Mouse (Mus musculus) ES-E14 (cell line): ENCODE measurements at regions not wholly inside any gene's neighbourhood (a gene's known extent, or its start where the extent isn't known, plus 50 kb on each side); places are given as distances from the start of the nearest gene placed in this dataset.

Source experiments
- DNase-seq: peaks from one replicate; pipeline ENCODE4 v3.0.0-alpha.2; 2013; ENCODE audit warnings: low read depth, low spot score
- H3K27ac ChIP-seq: 2 replicates; pipeline ENCODE4 v1.5.1; 2012; ENCODE audit warnings: low read depth, mild to moderate bottlenecking, low read length, moderate library complexity, mixed read lengths; ENCODE audit not compliant: poor library complexity, insufficient read depth, severe bottlenecking
- H3K36me3 ChIP-seq: 2 replicates; pipeline ENCODE4 v1.6.1; 2012; ENCODE audit warnings: mild to moderate bottlenecking, low read length, moderate library complexity, mixed read lengths; ENCODE audit not compliant: control insufficient read depth, poor library complexity, insufficient read depth, severe bottlenecking
- H3K4me1 ChIP-seq, 2 experiments: fragments of 150-350 bp in 1 of 2; sonication (generic) in 1 of 2; 2 replicates each; pipeline ENCODE4 v1.6.1; 2012; ENCODE audit warnings: low read length in 2 of 2, mild to moderate bottlenecking in 1 of 2, mixed read lengths in 1 of 2; ENCODE audit not compliant: control insufficient read depth in 2 of 2, insufficient read depth in 2 of 2, poor library complexity in 1 of 2
- H3K4me3 ChIP-seq, 2 experiments: fragments of 150-350 bp in 1 of 2; sonication (generic) in 1 of 2; 2 replicates each; pipeline ENCODE4 v1.5.1; 2012; ENCODE audit warnings: low read length in 2 of 2, low read depth in 1 of 2, mild to moderate bottlenecking in 1 of 2, mixed read lengths in 1 of 2; ENCODE audit not compliant: insufficient read depth in 1 of 2, poor library complexity in 1 of 2, severe bottlenecking in 1 of 2
- H3K9ac ChIP-seq: 2 replicates; pipeline ENCODE4 v1.6.1; 2012; ENCODE audit warnings: low read depth, mild to moderate bottlenecking, low read length, mixed read lengths; ENCODE audit not compliant: poor library complexity, insufficient read depth, severe bottlenecking
- H3K9me3 ChIP-seq: fragments of 150-350 bp; sonication (generic); 2 replicates; pipeline ENCODE4 v1.6.1; 2012; ENCODE audit warnings: low read depth, mild to moderate bottlenecking, low read length; ENCODE audit not compliant: control insufficient read depth, insufficient read depth
- CHD2 ChIP-seq: IDR thresholded peaks from 2 replicates; pipeline ENCODE4 v1.6.1; 2014; ENCODE audit warnings: mild to moderate bottlenecking, low read depth, low read length, inconsistent platforms
- HCFC1 ChIP-seq: IDR thresholded peaks from 2 replicates; pipeline ENCODE4 v1.6.1; 2012; ENCODE audit warnings: low read length, inconsistent platforms, borderline replicate concordance; ENCODE audit not compliant: insufficient read depth
- MAFK ChIP-seq: IDR thresholded peaks from 2 replicates; pipeline ENCODE4 v1.6.1; 2014; ENCODE audit warnings: mild to moderate bottlenecking, low read depth, low read length, inconsistent platforms; ENCODE audit not compliant: insufficient read depth
- ZC3H11A ChIP-seq: IDR thresholded peaks from 2 replicates; pipeline ENCODE4 v1.6.1; 2012; ENCODE audit warnings: low read depth, mild to moderate bottlenecking, inconsistent platforms, low read length, borderline replicate concordance
- ZNF384 ChIP-seq: IDR thresholded peaks from 2 replicates; pipeline ENCODE4 v1.6.1; 2012; ENCODE audit warnings: low read depth, low read length, inconsistent platforms
- in situ Hi-C, 2 experiments: fragments of 600-800 bp; cut with MboI; formaldehyde crosslinking; loops; one replicate each; pipeline ENCODE4 v1.15.1; 2025; ENCODE audit warnings: low sequenced_read_pairs in 2 of 2, inconsistent platforms in 1 of 2; ENCODE audit not compliant: unreplicated experiment in 2 of 2

DNA sequence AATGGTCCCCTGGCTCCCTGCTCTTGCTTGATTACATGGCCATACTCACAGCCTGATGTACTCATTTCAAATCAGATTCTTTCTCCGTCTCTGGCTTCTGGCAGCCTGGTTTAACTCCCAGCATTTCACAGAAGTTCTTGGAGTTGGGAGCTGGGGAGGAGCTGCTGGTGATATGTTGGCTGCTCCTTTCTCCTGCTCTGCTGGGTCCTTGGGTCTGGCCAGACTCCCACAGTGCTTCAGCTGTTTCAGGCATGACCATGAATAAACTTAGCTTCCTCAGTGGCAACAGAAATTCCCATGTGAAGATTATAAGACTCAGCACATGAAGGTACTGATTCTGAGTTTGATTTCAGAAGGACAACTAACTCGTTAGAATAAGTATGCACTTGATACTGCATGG is 182.7 kb upstream of the Mki67 start:
- TF ChIP-seq ZNF384 = no peak
- TF ChIP-seq CHD2 = no peak
- no peak for TF ChIP-seq HCFC1
- TF ChIP-seq MAFK = no peak
- TF ChIP-seq ZC3H11A = no peak

GRCm38 (mm10) chr7:135899765-135900164 is 183.6 kb upstream of the Mki67 start:
- no peak for DNase-seq
- TF ChIP-seq HCFC1 = no peak
- no peak for TF ChIP-seq CHD2
- TF ChIP-seq MAFK = no peak
- TF ChIP-seq ZNF384 = no peak
- TF ChIP-seq ZC3H11A = no peak
- no peaks in the 10 kb centered on the region for H3K4me1 ChIP-seq
- H3K36me3 ChIP-seq = no peaks in the 10 kb centered on the region
- no peak overlapping the region for H3K9ac ChIP-seq
- no peak overlapping the region for H3K4me3 ChIP-seq
- no peak overlapping the region for H3K27ac ChIP-seq
- in situ Hi-C loops = no loop called here
- H3K9me3 ChIP-seq = no peaks in the 10 kb centered on the region

More for the DNA sequence above, 182.7 kb upstream of the Mki67 start:
- no peak for DNase-seq
- Histone ChIP-seq H3K4me3 (no peak overlapping the region), H3K27ac (no peak overlapping the region), H3K4me1 (no peaks in the 10 kb centered on the region), H3K36me3 (no peaks in the 10 kb centered on the region), H3K9ac (no peak overlapping the region), H3K9me3 (no peaks in the 10 kb centered on the region)
- in situ Hi-C loops = no loop called here

- Histone ChIP-seq H3K27ac (no peak overlapping the region), H3K36me3 (no peaks in the 10 kb centered on the region), H3K9me3 (no peaks in the 10 kb centered on the region), H3K4me1 (no peaks in the 10 kb centered on the region), H3K9ac (no peak overlapping the region), H3K4me3 (no peak overlapping the region)
- TF ChIP-seq CHD2 = no peak
- TF ChIP-seq HCFC1 = no peak
- TF ChIP-seq ZNF384 = no peak
- TF ChIP-seq MAFK = no peak
- TF ChIP-seq ZC3H11A = no peak
- DNase-seq = no peak
- in situ Hi-C loops = no loop called here
These were observed 184.7 kb upstream of the Mki67 start for GRCm38 (mm10) chr7:135900861-135901321.

GRCm38 (mm10) chr7:135902106-135903055 is 186.2 kb upstream of the Mki67 start:
- H3K27ac ChIP-seq = no peak overlapping the region
- H3K9me3 ChIP-seq = no peaks in the 10 kb centered on the region
- H3K36me3 ChIP-seq = no peaks in the 10 kb centered on the region
- no peak for DNase-seq
- H3K9ac ChIP-seq = no peak overlapping the region
- H3K4me1 ChIP-seq = no peaks in the 10 kb centered on the region
- no peak for TF ChIP-seq CHD2
- no peak for TF ChIP-seq MAFK
- TF ChIP-seq ZC3H11A = no peak
- TF ChIP-seq HCFC1 = no peak
- no peak for TF ChIP-seq ZNF384
- no peak overlapping the region for H3K4me3 ChIP-seq
- in situ Hi-C loops = no loop called here
